Mouse (Mus musculus): ENCODE data around the gene Polr3b.
A peak's percentile ranks its signal among the peaks of the same experiment; 100 is the strongest.

DNA sequence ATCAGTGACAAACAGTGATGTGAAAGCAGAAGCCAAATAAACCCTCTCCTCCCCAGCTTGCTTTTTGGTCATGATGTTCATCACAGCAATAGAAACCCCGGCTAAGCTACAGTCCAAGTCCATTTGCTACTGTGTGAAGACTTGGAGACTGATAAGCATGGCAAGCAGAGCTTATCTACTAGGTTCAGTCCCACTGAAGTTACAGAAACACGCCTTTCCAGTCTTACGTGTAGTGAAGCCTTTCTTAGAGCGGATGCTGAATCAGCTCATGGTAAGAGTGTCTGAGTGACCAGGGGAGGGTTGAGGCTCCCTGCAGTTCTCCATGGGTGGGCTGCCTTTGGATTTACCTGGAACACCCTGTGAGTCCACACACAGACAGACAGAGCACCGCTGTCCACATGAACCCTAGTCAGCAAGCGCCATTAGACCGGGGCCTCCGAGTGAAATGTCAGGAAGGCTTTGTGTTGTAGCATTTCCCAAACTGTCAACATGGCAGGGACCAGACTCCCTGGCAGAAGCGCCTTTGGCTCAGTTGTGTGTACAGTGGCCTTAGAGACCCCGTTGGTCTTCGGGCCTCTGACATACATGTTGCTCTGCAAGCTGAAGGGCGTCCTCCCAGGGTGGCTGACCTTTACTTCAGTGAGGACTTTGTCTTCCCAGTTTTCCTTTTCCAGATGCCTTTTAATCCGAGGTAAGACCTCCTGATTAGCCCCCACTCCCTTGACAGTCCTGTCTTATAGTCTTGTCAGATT is 78.3 kb downstream of the Polr3b start:
- TF ChIP-seq GATA1 (IDR thresholded peaks at IDR 0.05; ENCODE audit: low read length), result peak; percentile 76
- TF ChIP-seq TAL1 (IDR thresholded peaks at IDR 0.05; ENCODE audit: low read length), result peak; percentile 69
